Mouse (Mus musculus) frontal cortex, postnatal 36 days (tissue): ENCODE results near the gene Ninj2.

Experiments
- DNase-seq, 2 experiments: peaks; one replicate each; pipeline ENCODE4 v3.0.0; 2022; ENCODE audit warnings: low spot score in 2 of 2

The Ninj2 gene

GRCm38 (mm10) chr6:120134748-120135147 is 41.6 kb downstream of the Ninj2 start:
- no peak for DNase-seq

GRCm38 (mm10) chr6:120145439-120145838 is 52.3 kb downstream of the Ninj2 start:
- DNase-seq: no peak

GRCm38 (mm10) chr6:120146676-120147075 is 53.5 kb downstream of the Ninj2 start:
- DNase-seq: no peak

- no peak for DNase-seq
Observed at GRCm38 (mm10) chr6:120147411-120147810, 54.3 kb downstream of the Ninj2 start.

- no peak for DNase-seq
Observed at GRCm38 (mm10) chr6:120148716-120149392, 55.7 kb downstream of the Ninj2 start.

GRCm38 (mm10) chr6:120149458-120150120 is 56.4 kb downstream of the Ninj2 start:
- no peak for DNase-seq

- DNase-seq: no peak
Observed at GRCm38 (mm10) chr6:120150206-120150605, 57.1 kb downstream of the Ninj2 start.

GRCm38 (mm10) chr6:120151616-120152053 is 58.5 kb downstream of the Ninj2 start:
- no peak for DNase-seq

- no peak for DNase-seq
Observed at GRCm38 (mm10) chr6:120152739-120153696, 59.9 kb downstream of the Ninj2 start.

- DNase-seq: no peak
Observed at GRCm38 (mm10) chr6:120154526-120155309, 61.6 kb downstream of the Ninj2 start.

GRCm38 (mm10) chr6:120155510-120155909 is 62.4 kb downstream of the Ninj2 start:
- no peak for DNase-seq

GRCm38 (mm10) chr6:120157479-120157878 is 64.3 kb downstream of the Ninj2 start:
- DNase-seq: no peak

- peak; percentile 64 to 66 for DNase-seq
Observed at GRCm38 (mm10) chr6:120159133-120159901, 66.2 kb downstream of the Ninj2 start.

GRCm38 (mm10) chr6:120162928-120163327 is 69.8 kb downstream of the Ninj2 start:
- no peak for DNase-seq

- peak; percentile 40 to 57 for DNase-seq
Observed at GRCm38 (mm10) chr6:120164765-120165164, 71.6 kb downstream of the Ninj2 start.

GRCm38 (mm10) chr6:120167574-120167973 is 74.4 kb downstream of the Ninj2 start:
- DNase-seq: no peak

GRCm38 (mm10) chr6:120172294-120173017 is 79.3 kb downstream of the Ninj2 start:
- no peak for DNase-seq

GRCm38 (mm10) chr6:120174028-120174601 is 81.0 kb downstream of the Ninj2 start:
- no peak for DNase-seq

- DNase-seq: no peak
Observed at GRCm38 (mm10) chr6:120174602-120175115, 81.5 kb downstream of the Ninj2 start.
